Mouse (Mus musculus): ENCODE data around the gene Traip.

The Traip gene

GRCm38 (mm10) chr9:107934146-107934545, 15.8 kb upstream of the Traip start:
- DNase-seq (ENCODE audit: low spot score), result no peak

DNA sequence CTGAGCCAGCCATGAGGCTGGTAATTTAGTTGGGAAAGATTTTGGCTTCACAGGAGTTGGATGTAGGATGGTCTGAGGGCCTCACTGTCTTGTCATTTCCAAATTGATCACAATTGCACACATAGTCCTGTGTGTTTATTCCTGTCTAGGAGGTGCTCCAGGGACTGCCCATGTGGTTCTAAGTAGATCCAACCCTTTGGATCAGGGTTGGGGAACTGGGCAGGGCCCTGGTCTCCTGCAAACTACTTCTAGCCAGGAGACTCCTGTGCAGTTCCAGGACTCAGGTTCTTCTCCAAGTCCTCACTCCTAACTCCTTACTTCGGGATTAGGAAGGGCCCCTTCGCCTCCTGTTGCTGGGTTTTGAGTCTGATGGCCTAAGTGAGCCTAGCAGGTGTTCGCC, 14.6 kb upstream of the Traip start, which contains the start of gene Camkv:
TSS of gene Camkv (plus strand) at position 301 of the 400 bp plus-strand sequence.
- no peak for DNase-seq (ENCODE audit: low spot score)

- peak; percentile 35 for DNase-seq (ENCODE audit: low spot score)
These were observed 14.1 kb upstream of the Traip start for GRCm38 (mm10) chr9:107935790-107936214.

GRCm38 (mm10) chr9:107936215-107936822, 13.6 kb upstream of the Traip start:
- DNase-seq (ENCODE audit: low spot score), result peak; percentile 36

- no peak for DNase-seq (ENCODE audit: low spot score)
These were observed 13.1 kb upstream of the Traip start for GRCm38 (mm10) chr9:107936831-107937230.

DNA sequence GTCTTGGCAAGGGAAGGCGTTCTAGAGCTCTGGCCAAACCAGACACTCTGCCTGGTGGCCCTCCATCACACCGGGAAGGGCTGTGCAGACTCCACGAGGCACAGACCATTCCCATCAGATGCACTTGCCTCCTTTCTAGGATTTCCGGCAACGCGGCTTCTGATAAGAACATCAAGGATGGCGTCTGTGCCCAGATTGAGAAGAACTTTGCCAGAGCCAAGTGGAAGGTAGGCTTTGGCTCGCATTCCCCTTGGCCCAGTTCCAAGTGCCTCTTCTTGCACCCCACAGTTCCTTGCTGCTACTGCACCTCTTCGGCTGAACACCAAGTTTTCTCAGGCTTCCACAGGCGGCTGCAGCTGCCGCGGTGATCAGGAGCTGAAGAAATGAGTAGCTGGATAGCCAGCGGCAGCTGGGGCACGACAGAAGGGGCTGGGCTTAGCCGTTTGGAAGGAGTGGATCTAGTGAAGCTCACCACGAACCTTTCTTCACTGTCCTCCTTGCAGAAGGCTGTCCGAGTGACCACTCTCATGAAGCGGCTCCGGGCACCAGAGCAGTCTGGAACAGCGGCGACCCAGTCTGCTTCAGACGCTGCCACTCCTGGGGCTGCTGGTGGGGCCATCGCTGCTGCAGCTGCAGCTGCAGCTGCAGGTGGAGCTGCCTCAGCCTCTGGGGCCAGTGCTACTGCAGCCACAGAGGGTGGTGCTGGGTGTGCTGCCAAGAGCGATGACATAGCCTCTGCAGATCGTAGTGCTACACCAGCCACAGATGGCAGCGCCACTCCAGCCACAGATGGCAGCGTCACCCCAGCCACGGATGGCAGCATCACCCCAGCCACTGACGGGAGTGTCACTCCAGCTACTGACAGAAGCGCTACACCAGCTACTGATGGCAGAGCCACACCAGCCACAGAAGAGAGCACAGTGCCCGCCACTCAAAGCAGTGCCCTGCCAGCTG, 2.4 kb upstream of the Traip start:
- DNase-seq (ENCODE audit: low spot score), result no peak

- no peak for DNase-seq (ENCODE audit: low spot score)
These were observed 583 bp upstream of the Traip start for GRCm38 (mm10) chr9:107949184-107949921.

DNA sequence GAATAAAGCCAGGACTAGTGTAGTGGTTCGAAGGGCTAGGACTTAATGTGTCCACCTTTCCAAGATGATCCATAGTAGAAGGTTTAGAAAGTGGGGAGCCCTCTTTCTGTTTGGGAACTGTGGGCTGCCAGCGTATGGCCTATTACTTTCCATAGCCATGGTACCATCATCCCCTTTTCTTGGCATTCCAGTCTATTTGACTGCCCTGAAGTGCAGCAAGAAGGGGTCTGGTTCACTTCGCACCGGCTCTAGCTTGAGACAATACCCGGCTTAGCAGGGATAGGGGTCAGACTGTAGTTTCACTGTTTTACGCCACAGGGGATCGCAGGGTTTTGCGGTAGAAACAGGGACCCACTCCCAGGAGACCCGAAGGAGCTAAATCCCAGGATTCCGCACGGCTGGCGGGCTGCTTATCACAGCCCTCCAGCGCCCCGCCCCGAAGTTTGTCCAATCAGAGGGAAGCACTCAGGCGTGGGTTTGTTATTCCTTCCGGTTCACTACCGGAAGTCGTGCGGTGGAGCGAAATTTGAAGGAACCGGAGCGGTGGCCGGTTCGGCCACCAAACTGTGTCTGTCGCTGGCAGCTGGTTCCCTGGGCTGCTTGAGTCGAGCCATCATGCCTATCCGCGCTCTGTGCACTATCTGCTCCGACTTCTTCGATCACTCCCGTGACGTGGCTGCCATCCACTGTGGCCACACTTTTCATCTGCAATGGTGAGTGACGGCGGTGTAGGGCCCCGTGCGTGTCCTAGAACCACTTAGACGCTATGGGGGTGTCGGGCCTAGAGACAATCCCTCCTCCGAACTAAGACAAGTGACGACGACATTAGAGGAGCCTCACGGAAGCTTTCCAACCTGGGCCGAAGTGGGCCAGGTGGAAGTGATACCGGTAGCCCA, 772 bp downstream of the Traip start:
- DNase-seq (ENCODE audit: low spot score), result peak; percentile 94

DNA sequence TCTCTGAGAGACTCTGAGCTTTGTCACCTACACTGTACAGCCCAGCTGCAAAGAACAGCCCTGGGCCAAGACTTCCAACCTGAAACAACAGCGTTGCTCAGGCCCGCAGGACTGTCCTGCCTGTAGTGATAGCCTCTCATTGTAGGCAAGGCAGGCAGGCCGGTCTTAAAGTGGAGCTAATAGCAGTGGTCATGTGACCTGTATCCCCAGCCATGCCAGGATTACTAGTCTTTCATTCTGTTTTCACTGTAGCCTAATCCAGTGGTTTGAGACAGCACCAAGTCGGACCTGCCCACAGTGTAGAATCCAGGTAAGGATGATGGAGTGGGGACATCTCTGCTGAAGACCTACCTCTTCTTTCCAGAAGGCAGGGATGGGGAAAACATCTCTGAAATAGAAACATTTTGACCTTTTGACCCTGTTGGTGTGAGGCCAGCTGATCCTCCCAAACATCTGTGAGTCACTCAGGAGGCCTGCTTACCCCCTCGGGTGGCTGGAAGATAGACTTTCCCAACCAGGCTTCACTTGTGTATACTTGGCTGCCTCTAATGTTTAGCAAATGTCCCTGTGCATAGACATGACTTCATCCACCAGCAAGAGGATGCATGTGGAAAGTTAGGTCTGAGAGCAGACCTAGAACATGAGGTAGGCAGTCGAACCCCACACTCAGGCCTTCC, 5.8 kb downstream of the Traip start:
- no peak for DNase-seq (ENCODE audit: low spot score)

DNA sequence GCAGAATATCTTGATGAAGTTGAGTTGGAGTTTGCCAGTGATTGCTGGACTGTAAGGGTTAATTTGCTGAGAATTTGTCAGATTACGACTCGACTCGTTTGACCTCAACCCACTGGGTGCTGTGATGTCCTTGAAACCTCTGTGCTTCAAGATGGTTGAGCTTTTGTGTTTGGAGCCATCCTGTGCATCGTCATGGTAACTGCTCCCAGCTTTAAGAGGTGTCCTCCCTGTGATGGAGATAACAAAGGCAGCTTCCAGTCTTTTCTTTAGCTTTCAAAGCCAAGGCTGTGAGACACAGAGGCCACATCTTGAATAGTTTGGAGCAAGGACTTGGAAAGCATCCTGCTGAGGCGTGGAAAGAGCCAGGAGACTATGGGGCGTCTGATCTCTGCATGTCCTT, 7.2 kb downstream of the Traip start:
- peak; percentile 16 for DNase-seq (ENCODE audit: low spot score)

- peak; percentile 15 for DNase-seq (ENCODE audit: low spot score)
These were observed 10.0 kb downstream of the Traip start for GRCm38 (mm10) chr9:107959896-107960295.

- no peak for DNase-seq (ENCODE audit: low spot score)
These were observed 11.0 kb downstream of the Traip start for GRCm38 (mm10) chr9:107960928-107961327.

GRCm38 (mm10) chr9:107961351-107961762, 11.4 kb downstream of the Traip start:
- DNase-seq (ENCODE audit: low spot score), result no peak

DNA sequence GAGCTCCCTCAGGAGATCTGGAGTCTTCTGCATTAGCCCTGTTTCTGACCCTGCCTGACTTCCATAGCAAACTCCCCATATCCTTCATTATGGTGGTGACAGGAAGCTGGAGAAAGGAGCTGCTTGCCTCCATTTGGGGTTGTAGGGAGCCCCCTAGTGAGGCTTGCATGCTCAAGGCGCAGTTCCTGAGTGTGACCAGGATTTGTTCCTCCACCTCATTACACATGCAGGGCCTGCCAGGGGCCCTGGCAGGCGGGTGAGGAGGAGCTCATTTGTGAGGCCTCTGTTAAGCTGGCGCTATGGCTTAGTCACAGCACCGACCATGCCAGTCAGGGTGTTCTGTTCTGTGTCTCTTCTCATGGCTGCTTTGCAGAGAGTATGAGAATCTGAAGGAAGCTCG, 11.9 kb downstream of the Traip start:
- DNase-seq (ENCODE audit: low spot score), result peak; percentile 53

DNA sequence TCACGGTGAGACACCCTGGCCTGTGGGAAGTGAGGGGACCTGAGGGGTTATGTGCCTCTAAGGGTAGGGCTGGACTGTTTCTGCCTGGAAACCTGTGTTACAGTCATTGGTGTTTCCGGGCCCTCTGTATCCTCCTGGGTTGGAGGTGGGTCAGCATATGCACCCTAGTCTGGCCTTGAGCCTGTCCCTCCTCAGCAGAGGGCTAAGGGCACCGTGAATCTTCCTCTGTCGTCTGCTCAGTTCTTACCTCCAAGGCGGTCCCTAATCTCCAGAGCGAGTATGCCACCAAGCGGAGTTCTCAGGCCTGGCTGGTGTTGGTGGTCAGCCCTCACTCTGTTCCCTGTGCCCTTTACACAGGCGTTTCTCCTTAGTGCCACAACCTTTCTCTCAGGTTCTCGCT, 13.0 kb downstream of the Traip start:
- no peak for DNase-seq (ENCODE audit: low spot score)

DNA sequence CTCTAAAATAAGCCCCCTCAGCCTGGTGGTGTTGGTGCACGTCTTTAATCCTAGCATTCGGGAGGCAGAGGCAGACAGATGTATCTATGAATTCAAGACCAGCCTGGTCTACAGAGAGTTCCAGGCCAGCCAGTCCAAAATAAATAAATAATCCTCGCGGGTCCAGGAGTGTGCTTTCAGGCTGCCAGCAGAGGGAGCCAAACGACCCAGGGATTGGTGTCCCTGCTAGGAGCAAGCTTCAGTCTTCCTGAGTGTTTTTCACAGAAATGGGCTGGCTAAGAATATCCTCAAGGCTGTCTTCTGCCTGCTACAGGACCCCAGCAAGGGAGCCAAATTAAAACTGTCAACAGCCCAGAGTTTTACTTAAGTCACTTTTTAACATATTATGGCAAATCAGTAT, 13.8 kb downstream of the Traip start:
- peak; percentile 90 for DNase-seq (ENCODE audit: low spot score)

- no peak for DNase-seq (ENCODE audit: low spot score)
These were observed 14.7 kb downstream of the Traip start for GRCm38 (mm10) chr9:107964681-107965080.

GRCm38 (mm10) chr9:107966676-107967075, 16.7 kb downstream of the Traip start:
- no peak for DNase-seq (ENCODE audit: low spot score)

DNA sequence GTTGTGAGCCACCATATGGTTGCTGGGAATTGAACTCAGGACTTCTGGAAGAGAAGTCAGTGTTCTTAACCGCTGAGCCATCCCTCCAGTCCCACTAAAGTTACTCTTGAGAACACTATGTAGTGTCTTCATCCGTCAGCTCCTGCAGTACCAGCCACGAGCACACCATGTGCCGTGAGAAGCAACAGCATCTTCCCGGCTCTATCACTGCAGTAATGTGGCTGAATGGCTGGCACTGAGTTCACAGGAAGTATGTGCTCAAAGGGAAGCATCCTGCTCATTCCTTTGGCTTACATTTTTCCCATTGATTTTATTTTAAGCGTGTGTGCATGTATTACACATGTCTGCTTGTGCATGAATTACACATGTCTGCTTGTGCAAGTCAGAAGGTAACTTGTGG, 17.5 kb downstream of the Traip start:
- DNase-seq (ENCODE audit: low spot score), result no peak

DNA sequence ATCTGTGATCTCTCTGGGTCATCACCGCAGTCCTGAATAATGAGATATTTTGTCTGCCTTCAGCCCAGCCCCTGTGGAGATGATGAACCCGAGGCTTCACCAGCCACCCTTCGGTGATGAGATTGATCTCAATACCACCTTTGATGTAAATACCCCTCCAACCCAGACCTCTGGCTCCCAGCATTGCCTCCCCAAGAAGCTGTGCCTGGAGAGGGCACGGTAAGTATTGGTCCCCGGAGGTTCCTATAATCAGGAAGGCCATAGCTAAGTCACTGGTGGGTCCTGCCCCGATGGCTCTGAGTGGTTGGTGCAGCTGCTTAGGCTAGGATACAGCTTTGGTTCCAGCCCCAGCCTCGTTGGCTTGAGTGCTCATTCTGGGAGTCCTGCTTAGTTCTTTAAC, 18.6 kb downstream of the Traip start:
- no peak for DNase-seq (ENCODE audit: low spot score)

- no peak for DNase-seq (ENCODE audit: low spot score)
These were observed 20.4 kb downstream of the Traip start for GRCm38 (mm10) chr9:107970311-107970710.

All from embryo, embryonic 10 days (tissue).